Mouse (Mus musculus): ENCODE data around the gene Ncoa1.

- TF ChIP-seq MAFK (IDR thresholded peaks at IDR 0.05; ENCODE audit: insufficient read depth, low read depth, low read length) = no peak
- no peak for TF ChIP-seq HCFC1 (IDR thresholded peaks at IDR 0.05; ENCODE audit: borderline replicate concordance, insufficient read depth, low read length)
- no peak for TF ChIP-seq CHD2 (IDR thresholded peaks at IDR 0.05; ENCODE audit: low read depth, low read length)
These were observed 43.4 kb downstream of the Ncoa1 start for GRCm38 (mm10) chr12:4433549-4433948.
